Mouse (Mus musculus): ENCODE results near the gene Pxmp4.
A peak's percentile ranks its signal among the peaks of the same experiment; 100 is the strongest.

The Pxmp4 gene

DNA sequence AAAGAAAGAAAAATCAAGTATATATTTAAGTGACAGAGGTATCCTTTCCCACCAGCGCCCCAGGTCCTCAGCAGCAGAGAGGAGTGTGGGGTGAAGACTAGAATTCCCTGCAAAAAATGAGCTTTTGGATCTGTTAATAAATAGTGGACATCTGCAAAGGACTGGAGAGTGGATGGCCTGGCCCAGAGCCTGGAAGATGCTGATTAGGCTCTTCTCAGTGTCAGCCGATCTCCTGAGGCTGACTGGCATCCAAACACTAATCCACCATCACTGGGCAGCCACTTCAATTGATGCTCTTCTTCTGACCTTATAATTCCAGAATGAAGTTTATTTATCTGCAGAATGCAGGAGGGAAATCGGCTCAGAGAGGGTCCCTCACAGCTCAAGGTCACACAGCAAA, 30.5 kb downstream of the Pxmp4 start:
- no peak for DNase-seq (ENCODE audit: low spot score)

DNA sequence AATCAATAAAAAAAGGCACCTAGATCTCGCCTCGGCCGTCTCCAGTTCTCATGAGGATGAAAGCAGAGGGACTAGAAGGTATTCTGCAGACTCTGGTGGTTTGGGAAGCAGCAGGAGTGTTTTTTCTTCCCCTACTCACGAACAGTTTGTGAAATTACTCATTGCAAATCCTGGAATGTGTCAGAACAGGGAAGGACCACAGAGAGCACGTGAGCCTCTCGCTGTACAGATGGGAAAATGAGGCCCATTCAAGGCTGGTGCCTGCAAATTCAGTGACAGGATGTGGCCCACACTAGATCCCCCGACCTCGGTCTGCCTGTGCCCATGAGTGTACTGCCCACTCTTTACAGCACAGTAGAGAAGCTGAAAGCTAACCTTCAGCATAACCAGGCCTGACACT, 31.5 kb downstream of the Pxmp4 start:
- DNase-seq (ENCODE audit: low spot score) = no peak

DNA sequence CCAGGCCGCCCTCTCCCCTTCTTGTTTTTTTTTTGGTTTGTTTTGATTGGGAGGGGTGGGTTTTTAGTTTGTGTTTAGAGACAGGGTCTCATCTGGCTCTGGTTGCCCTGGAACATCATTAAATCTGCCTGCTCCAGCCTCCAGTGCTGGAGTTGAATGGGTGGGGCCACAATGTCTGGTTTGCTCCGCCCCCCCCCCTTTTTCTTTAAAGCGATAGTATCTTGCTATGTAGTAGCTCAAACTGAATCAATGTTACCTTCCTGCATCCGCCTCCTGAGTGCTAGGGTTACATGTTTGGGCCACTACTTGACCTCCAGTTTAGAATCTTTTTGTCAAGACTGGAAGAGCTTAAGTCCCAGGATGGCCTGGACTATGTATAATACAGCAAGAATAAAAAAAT, 32.2 kb downstream of the Pxmp4 start:
- DNase-seq (ENCODE audit: low spot score) = no peak

DNA sequence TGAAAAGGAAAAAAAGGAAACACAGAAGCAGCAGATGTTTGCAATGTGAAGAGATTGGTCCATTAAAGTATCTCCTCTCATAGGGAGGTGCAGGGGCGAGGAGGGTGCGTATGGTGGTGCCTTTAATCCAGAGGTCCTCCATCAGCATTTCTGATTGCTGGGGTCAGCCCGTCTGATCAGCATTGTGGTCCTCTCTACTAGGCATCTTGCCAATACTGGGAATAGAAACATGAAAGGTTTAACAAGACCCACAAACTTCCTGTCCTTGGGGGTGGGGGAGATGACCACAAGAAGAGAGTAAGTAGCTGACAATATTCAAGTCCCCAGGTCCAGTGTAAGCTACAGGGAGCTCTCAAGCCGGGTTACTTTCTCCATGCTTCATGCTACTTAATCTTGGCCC, 32.8 kb downstream of the Pxmp4 start:
- DNase-seq (ENCODE audit: low spot score) = no peak

GRCm38 (mm10) chr2:154569836-154570286, 33.6 kb downstream of the Pxmp4 start, which contains the start of gene E2f1:
Gene E2f1, minus strand, starts transcription at chr2:154569892.
- peak; percentile 97 for DNase-seq (ENCODE audit: low spot score)

DNA sequence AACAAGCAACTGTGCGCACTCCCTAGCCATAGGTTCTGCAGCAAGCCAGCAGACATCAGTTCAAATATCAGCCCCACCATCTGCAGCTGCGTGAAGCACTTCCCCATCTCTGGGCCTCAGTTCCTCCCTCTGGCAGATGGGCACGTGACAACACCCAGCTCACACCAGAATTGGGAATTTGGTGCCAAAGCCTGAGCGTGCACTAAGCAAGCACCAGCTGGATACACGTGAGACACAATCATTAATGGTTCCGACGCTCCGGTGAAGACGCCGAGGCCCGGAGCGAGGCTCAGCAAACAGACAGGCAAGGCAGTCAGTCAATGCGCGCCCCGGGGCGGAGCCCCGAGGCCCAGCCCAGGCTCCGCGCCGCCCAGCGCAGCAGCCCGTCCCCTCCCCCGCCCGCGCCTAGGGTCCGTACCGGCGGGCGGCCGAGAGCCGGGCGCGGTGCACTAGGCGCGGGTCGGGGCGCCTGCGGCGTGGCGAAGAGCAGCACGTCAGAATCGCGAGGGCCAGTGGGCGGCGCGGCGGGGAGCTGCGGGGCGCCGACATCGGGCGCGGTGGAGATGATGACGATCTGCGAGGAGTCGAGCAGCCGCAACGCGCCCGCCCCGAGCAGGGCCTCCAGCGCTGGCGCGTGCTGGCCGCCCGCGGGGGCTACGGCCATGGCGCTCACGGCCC, 34.3 kb downstream of the Pxmp4 start:
- peak; percentile 83 for DNase-seq (ENCODE audit: low spot score)

DNA sequence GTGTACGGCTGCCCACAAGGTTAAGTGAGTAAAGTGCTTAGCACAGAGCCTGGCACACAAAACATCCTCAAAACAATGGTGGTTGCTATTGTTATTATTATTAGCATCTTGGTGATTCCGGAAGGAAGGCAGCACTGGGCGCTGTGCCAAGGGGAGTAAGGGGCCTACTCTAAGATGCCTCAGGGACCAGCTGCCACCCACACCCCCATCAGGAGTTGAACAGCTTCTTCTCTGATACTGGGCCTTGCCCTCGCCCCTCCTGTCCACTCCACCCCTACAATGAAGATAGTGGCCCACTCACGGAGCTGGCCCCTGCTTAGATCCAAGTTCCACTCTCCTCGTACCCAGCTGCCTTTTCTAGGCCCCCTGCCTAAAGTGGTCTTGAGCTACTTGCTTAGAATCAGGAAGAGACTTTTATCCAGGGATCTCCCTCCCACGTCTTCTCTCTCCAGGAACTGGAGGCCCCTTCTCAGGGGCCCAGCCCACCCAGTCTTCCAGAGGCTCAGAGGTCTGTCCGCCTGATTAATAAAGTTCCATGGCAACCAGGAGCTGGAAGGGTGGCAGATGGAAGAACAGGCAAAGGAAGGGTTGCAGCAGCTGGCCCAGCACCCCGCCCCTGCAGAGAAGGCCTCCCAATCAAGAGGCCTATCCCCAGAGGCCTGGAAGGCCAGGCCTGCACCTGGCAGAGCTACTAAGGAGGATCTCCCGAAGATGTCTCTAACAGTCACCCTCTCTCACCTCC, 35.0 kb downstream of the Pxmp4 start:
- peak; percentile 79 for DNase-seq (ENCODE audit: low spot score)

DNA sequence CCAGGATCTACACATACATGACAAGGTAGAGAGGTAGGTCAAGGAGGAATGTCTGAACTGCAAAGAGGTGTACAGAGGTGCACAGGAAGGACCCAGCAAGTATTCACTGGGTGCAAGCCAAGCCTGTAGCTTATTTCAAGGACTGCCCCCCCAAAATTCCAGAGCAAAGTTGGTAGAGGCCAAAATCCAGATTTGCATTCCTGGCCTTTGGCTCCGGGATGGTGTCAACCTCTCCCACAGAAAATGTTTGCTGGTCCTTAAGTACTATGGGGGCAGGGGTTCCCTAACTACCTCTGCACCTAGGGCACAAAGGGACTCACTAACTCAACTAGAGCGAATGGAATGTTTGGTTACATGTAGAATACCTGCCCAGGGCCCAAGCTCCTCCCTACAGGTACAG, 35.7 kb downstream of the Pxmp4 start:
- no peak for DNase-seq (ENCODE audit: low spot score)

DNA sequence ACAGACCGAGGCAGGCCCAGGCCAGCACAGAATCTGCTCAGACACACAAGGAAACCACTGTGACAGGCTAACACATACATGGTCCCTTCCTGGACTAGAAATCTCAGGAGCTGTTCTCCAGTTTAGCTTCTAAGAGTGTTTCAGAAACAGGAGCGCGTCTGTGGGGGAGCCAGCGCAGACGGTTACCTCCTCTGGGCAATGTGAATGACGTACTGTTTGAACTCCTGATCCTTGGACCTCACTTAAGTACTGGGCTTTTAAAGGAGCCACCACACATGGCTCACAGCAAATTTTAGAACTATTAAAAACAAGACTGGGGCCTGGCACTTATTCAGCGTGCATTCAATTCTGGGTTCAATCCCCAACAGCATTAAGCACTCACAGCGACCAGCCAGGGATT, 36.9 kb downstream of the Pxmp4 start:
- DNase-seq (ENCODE audit: low spot score) = no peak

- no peak for DNase-seq (ENCODE audit: low spot score)
Measured at GRCm38 (mm10) chr2:154565562-154565961, 37.9 kb downstream of the Pxmp4 start.

- no peak for DNase-seq (ENCODE audit: low spot score)
Measured at GRCm38 (mm10) chr2:154563612-154564170, 39.8 kb downstream of the Pxmp4 start.

GRCm38 (mm10) chr2:154558264-154559039, 45.1 kb downstream of the Pxmp4 start, which contains the start of gene Necab3:
Gene Necab3, minus strand, starts transcription at chr2:154558890.
- peak; percentile 80 for DNase-seq (ENCODE audit: low spot score)

DNA sequence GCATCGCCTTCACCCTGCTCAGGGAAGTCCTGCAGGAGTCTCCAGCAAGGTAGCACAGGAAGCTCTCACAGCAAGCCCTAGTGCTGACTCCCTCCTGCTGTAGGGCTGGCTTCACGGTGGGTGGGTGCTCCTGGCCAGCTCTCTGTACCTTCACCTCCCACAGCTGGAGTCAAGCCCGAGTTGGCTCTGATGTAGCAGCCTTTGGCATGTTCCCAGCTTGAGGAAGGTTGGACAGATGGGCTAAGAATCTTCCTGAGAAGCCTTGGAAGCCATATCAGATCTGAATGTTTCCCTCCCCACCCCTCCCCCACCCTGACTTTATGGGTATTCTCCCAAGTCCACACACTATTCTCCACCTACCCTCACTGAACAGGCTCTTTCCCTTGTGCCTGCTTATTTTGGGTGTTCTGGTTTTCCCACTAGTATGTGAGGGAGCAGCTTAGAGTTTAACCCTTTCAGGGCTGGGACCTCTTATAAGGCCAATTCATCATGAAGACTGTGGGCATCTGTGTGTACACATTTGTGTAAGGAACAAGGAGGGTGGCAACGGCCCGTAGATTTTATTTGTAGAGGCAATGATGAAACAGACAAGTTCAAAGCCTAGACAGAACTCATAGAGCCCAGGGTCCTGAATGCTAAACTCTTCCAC, 46.2 kb downstream of the Pxmp4 start:
- DNase-seq (ENCODE audit: low spot score) = peak; percentile 77

DNA sequence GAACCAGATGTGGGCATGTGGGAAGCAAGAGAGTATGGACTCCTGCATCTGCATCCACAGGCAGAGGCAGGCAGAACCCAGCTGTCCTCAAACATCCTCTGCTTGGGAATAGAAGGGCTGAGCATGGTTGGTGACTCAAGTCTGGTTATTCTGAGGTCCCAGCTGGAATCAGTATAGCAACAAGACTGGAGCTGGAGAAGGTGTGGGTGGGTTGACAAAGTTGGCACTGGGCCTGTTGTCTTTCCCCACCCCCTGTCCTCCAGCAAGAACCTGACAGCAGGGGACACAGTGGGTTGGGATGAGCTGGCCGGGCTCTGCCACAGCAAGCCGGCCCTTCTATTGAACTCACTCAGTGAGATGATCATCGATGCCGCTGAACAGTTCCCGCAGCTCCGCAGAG, 48.3 kb downstream of the Pxmp4 start:
- DNase-seq (ENCODE audit: low spot score) = peak; percentile 43

DNA sequence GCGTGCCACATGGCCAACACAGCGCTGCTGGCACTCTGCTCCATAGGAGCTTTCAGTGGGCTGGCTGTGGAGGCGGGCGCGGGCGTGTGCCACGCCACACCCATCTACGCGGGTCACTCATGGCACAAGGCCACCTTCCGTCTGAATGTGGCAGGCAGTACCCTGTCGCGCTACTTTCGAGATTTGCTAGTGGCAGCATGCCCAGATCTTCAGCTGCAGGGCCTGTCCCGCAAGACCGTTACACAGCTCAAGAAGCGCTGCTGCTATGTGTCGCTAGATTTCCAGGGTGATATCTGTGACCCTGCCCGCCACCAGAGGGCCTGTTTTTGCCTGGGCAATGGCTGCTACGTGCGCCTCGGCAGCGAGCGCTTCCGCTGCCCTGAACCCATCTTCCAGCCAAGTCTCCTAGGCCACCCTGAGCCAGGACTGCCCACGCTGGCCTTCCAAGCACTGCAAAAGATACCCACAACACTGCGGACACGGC, 51.0 kb downstream of the Pxmp4 start:
- peak; percentile 83 for DNase-seq (ENCODE audit: low spot score)

DNA sequence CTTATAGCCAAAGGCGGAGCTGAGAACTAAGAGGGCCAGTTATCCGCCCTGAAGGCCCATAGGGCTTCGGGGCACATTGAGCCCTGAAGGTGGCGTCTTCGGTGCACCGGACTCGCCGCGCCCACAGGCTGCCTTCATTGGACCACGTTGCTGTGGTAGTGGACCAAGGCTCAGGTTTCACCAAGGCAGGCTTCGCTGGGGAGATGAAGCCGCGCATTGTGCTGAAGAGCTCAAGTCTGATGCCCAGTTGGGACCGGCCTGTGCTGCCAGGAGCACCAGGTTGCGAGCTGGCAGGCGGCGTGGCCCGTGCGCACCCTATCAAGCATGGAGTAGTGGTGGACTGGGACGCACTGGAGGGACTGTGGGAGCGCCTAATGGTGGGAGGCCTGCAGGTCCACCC, 51.6 kb downstream of the Pxmp4 start:
- no peak for DNase-seq (ENCODE audit: low spot score)

GRCm38 (mm10) chr2:154551476-154551875, 52.0 kb downstream of the Pxmp4 start, which contains the start of gene Actl10:
Gene Actl10, plus strand, starts transcription at chr2:154551776.
- no peak for DNase-seq (ENCODE audit: low spot score)

- no peak for DNase-seq (ENCODE audit: low spot score)
Measured at GRCm38 (mm10) chr2:154550937-154551336, 52.6 kb downstream of the Pxmp4 start.

GRCm38 (mm10) chr2:154549886-154550189, 53.7 kb downstream of the Pxmp4 start:
- DNase-seq (ENCODE audit: low spot score) = no peak

GRCm38 (mm10) chr2:154549127-154549885, 54.2 kb downstream of the Pxmp4 start:
- DNase-seq (ENCODE audit: low spot score) = peak; percentile 87

DNA sequence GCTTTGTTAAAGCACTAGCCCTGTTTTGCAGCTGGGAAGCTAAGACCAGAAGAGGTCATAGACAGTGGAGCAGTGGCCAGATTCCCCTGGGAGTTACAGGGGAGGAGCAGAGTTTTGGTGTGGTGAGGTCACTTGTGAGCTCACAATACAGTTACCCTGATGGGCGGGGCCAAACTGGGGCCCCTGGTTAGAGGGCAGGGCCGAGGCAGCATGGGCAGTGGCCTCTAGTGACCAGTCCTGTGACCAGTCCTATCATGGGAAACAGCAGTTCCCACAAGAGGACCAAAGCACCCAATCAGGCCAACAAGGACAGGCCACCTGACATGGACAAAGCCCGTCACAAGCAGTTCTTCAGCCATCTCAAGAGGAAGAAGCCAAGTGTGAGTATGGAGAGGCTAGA, 54.8 kb downstream of the Pxmp4 start:
- DNase-seq (ENCODE audit: low spot score) = peak; percentile 71
